Mouse (Mus musculus): ENCODE data around the gene AL607142.1. TPM values are rescaled to one million over a fixed set of nuclear protein-coding genes. Genes with fewer than 3 reads are reported as not detected.

The AL607142.1 gene
- total and polyA plus RNA-seq, 3 experiments, result not detected

- H3K27ac ChIP-seq (ENCODE audit: control insufficient read depth, low read depth, low read length), result no peak overlapping the region
- no peaks in the 10 kb centered on the region for H3K9me3 ChIP-seq (replicated peaks; ENCODE audit: insufficient read depth, low read length)
- H3K4me1 ChIP-seq (ENCODE audit: control insufficient read depth in 1 of 2, insufficient read depth in 2 of 2, low read length in 2 of 2), result no peaks in the 10 kb centered on the region
- H3K36me3 ChIP-seq (ENCODE audit: control insufficient read depth in 1 of 2, insufficient read depth in 2 of 2, low read length in 2 of 2), result no peaks in the 10 kb centered on the region
- no peak overlapping the region for H3K4me3 ChIP-seq (ENCODE audit: control insufficient read depth in 1 of 2, insufficient read depth in 1 of 2, low read depth in 2 of 2, low read length in 2 of 2)
- H3K27me3 ChIP-seq (ENCODE audit: control insufficient read depth in 1 of 2, insufficient read depth in 2 of 2, low read length in 2 of 2), result no peaks in the 10 kb centered on the region
- H3K9ac ChIP-seq (ENCODE audit: control insufficient read depth, low read depth, low read length, poor library complexity, severe bottlenecking), result no peak overlapping the region
- no peaks in the 10 kb centered on the region for H3K79me2 ChIP-seq (ENCODE audit: control insufficient read depth, insufficient read depth, low read length, poor library complexity)
- TF ChIP-seq POLR2AphosphoS5 (IDR thresholded peaks at IDR 0.05; ENCODE audit: borderline replicate concordance, low read depth, low read length), result no peak
- TF ChIP-seq BHLHE40 (IDR thresholded peaks at IDR 0.05; ENCODE audit: borderline replicate concordance, low read depth, low read length), result no peak
- no peak for TF ChIP-seq CTCF (IDR thresholded peaks at IDR 0.05 in 2 of 3, conservative IDR thresholded peaks at IDR 0.05 in 1 of 3; ENCODE audit: control insufficient read depth in 1 of 3, insufficient read depth in 1 of 3, low read depth in 2 of 3, low read length in 3 of 3, poor library complexity in 1 of 3, severe bottlenecking in 1 of 3)
- TF ChIP-seq ZC3H11A (IDR thresholded peaks at IDR 0.05; ENCODE audit: low read depth, low read length), result no peak
- TF ChIP-seq POLR2A (IDR thresholded peaks at IDR 0.05; ENCODE audit: control insufficient read depth in 1 of 2, insufficient read depth in 1 of 2, low read depth in 1 of 2, low read length in 2 of 2, poor library complexity in 1 of 2), result no peak
- no peak for TF ChIP-seq NRF1 (IDR thresholded peaks at IDR 0.05; ENCODE audit: insufficient read depth, low read depth, low read length, poor library complexity, severe bottlenecking)
- TF ChIP-seq E2F4 (IDR thresholded peaks at IDR 0.05; ENCODE audit: borderline replicate concordance, low read depth, low read length), result no peak
- TF ChIP-seq RCOR1 (IDR thresholded peaks at IDR 0.05; ENCODE audit: low read depth, low read length), result no peak
- TF ChIP-seq TBP (IDR thresholded peaks at IDR 0.05; ENCODE audit: low read depth, low read length), result no peak
- TF ChIP-seq UBTF (IDR thresholded peaks at IDR 0.05; ENCODE audit: borderline replicate concordance, insufficient read depth, low read depth, low read length), result no peak
- TF ChIP-seq MXI1 (IDR thresholded peaks at IDR 0.05; ENCODE audit: low read depth, low read length), result no peak
- TF ChIP-seq MAFK (IDR thresholded peaks at IDR 0.05; ENCODE audit: borderline replicate concordance, low read depth, low read length), result no peak
- no peak for TF ChIP-seq SMC3 (IDR thresholded peaks at IDR 0.05; ENCODE audit: low read depth, low read length)
- no peak for TF ChIP-seq RAD21 (IDR thresholded peaks at IDR 0.05; ENCODE audit: low read depth, low read length)
- no peak for TF ChIP-seq ZMIZ1 (IDR thresholded peaks at IDR 0.05; ENCODE audit: low read depth, low read length)
- TF ChIP-seq MAX (IDR thresholded peaks at IDR 0.05; ENCODE audit: low read length), result no peak
- no peak for TF ChIP-seq USF1 (IDR thresholded peaks at IDR 0.05; ENCODE audit: low read depth, low read length)
- DNase-seq (ENCODE audit: low read depth, low spot score), result no peak
Measured at GRCm38 (mm10) chr4:120134223-120134622, 69.4 kb downstream of the AL607142.1 start.

GRCm38 (mm10) chr4:120141810-120142209 is 77.0 kb downstream of the AL607142.1 start:
- Histone ChIP-seq H3K9me3 (replicated peaks; ENCODE audit: insufficient read depth, low read length) (no peaks in the 10 kb centered on the region), H3K27me3 (ENCODE audit: control insufficient read depth in 1 of 2, insufficient read depth in 2 of 2, low read length in 2 of 2) (no peaks in the 10 kb centered on the region)

More at GRCm38 (mm10) chr4:120141810-120142209, 77.0 kb downstream of the AL607142.1 start:
- H3K27ac ChIP-seq (ENCODE audit: control insufficient read depth, low read depth, low read length), result no peak overlapping the region
- H3K9ac ChIP-seq (ENCODE audit: control insufficient read depth, low read depth, low read length, poor library complexity, severe bottlenecking), result no peak overlapping the region
- H3K79me2 ChIP-seq (ENCODE audit: control insufficient read depth, insufficient read depth, low read length, poor library complexity), result no peaks in the 10 kb centered on the region
- H3K36me3 ChIP-seq (ENCODE audit: control insufficient read depth in 1 of 2, insufficient read depth in 2 of 2, low read length in 2 of 2), result no peaks in the 10 kb centered on the region
- no peak for TF ChIP-seq MAX (IDR thresholded peaks at IDR 0.05; ENCODE audit: low read length)
- no peak for TF ChIP-seq UBTF (IDR thresholded peaks at IDR 0.05; ENCODE audit: borderline replicate concordance, insufficient read depth, low read depth, low read length)
- no peak for TF ChIP-seq KAT2A (conservative IDR thresholded peaks at IDR 0.05; ENCODE audit: low read depth, low read length)
- no peak for TF ChIP-seq NELFE (IDR thresholded peaks at IDR 0.05; ENCODE audit: low read depth, low read length)
- no peak for TF ChIP-seq ZKSCAN1 (IDR thresholded peaks at IDR 0.05; ENCODE audit: low read depth, low read length)
- TF ChIP-seq JUND (IDR thresholded peaks at IDR 0.05; ENCODE audit: low read depth, low read length), result no peak
- TF ChIP-seq POLR2AphosphoS5 (IDR thresholded peaks at IDR 0.05; ENCODE audit: borderline replicate concordance, low read depth, low read length), result no peak
- H3K4me1 ChIP-seq (ENCODE audit: control insufficient read depth in 1 of 2, insufficient read depth in 2 of 2, low read length in 2 of 2), result no peaks in the 10 kb centered on the region
- H3K4me3 ChIP-seq (ENCODE audit: control insufficient read depth in 1 of 2, insufficient read depth in 1 of 2, low read depth in 2 of 2, low read length in 2 of 2), result no peak overlapping the region
- DNase-seq (ENCODE audit: low read depth, low spot score), result no peak

Data from MEL (cell line).